Mouse (Mus musculus): ENCODE measurements around the gene Gm11060. TPM values are rescaled to one million over a fixed set of nuclear protein-coding genes. Genes with fewer than 3 reads are reported as not detected.

Gm11060 gene
- polyA plus RNA-seq, 1 experiment from 2014 or later = not detected

DNA sequence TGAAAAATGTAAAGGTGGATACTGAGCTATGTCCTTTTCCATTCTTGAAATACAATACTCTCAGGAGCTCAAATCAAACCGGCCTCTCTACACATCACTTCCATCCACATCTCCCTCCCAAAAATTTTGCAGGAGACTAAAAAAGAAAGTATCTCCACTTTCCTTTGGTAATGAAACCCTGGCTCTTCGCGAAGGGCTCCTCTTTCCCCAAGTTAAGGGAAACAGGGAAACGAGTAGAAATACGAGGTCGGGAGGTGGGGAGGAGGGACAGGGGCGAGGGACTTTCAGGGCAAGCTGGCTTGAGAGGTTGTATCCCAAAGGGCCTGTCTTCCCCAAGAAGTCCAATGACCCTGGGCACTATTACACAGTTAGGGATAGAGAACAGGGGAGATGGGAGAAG is 32.6 kb downstream of the Gm11060 start:
- Histone ChIP-seq H3K27me3 (replicated peaks; ENCODE audit: control insufficient read depth, insufficient read depth, low read length) (peaks cover 93% of the 10 kb centered on the region), H3K9me3 (replicated peaks; ENCODE audit: control insufficient read depth, low read length) (no peaks in the 10 kb centered on the region), H3K4me1 (ENCODE audit: control insufficient read depth, insufficient read depth, low read length) (no peaks in the 10 kb centered on the region; the same call in 1 of the 2 replicates), H3K36me3 (ENCODE audit: control insufficient read depth, insufficient read depth, low read length) (no peaks in the 10 kb centered on the region), H3K4me3 (ENCODE audit: low read depth, low read length) (no peak overlapping the region), H3K9ac (ENCODE audit: low read length) (no peak overlapping the region), H3K27ac (ENCODE audit: low read depth, low read length) (no peak overlapping the region), H3K4me2 (ENCODE audit: low read length) (no peak overlapping the region)
- DNase-seq (ENCODE audit: low spot score) (no peak), ATAC-seq (no peak)
- under 1% methylated on average over 7 of the region's 7 CpGs for WGBS

DNA sequence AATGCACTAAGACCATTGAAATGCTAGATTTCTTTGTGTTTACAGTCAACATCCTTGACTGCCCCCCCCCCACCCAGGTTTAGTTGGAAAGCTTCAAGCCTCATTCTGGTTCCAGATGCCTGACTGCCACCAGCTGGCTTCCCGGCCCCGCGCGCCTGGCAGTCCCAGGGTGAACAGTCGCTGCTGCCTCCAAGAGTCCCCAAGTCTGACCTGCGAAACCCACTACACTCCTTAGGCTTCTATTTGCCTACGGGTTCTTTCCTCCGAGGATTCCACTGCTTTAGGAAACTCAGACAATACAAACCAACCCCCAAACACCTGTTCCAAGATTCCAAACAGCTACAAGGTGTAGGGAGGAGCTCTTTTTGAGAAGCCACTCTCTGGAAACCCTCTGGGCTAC is 33.4 kb downstream of the Gm11060 start:
- 2% methylated on average over 8 of the region's 8 CpGs for WGBS
- no peak for DNase-seq (ENCODE audit: low spot score)
- no peaks in the 10 kb centered on the region for H3K36me3 ChIP-seq (ENCODE audit: control insufficient read depth, insufficient read depth, low read length)

DNA sequence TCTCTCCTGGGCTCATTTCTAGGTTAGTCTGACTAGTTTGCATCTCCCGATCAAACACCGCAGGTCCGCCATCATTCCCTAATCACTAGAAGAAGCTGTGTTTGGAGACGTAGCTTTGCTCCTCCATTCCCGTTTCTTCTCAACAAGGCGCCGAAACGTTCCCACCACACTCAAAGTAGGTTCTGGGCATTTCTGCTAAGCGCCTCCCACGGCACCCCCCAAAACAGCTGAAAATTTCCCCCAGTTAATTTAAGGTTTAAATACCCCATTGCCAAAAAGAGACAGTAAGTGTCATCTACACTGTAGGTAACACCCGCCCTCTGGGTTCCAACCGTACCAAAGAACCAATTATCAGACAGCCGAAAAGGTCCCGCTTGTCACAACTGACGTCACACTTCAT is 33.8 kb downstream of the Gm11060 start:
- Histone ChIP-seq H3K4me2 (ENCODE audit: low read length) (no peak overlapping the region), H3K4me1 (ENCODE audit: control insufficient read depth, insufficient read depth, low read length) (no peaks in the 10 kb centered on the region; the same call in 1 of the 2 replicates), H3K9me3 (replicated peaks; ENCODE audit: control insufficient read depth, low read length) (no peaks in the 10 kb centered on the region), H3K27me3 (replicated peaks; ENCODE audit: control insufficient read depth, insufficient read depth, low read length) (peaks cover 94% of the 10 kb centered on the region), H3K9ac (ENCODE audit: low read length) (no peak overlapping the region), H3K4me3 (ENCODE audit: low read depth, low read length) (no peak overlapping the region), H3K36me3 (ENCODE audit: control insufficient read depth, insufficient read depth, low read length) (no peaks in the 10 kb centered on the region), H3K27ac (ENCODE audit: low read depth, low read length) (no peak overlapping the region)
- no peak for DNase-seq (ENCODE audit: low spot score)
- 2% methylated on average over 15 of the region's 15 CpGs for WGBS
- ATAC-seq = no peak

More for the DNA sequence above, 33.4 kb downstream of the Gm11060 start:
- no peaks in the 10 kb centered on the region for H3K9me3 ChIP-seq (replicated peaks; ENCODE audit: control insufficient read depth, low read length)
- no peak overlapping the region for H3K9ac ChIP-seq (ENCODE audit: low read length)
- ATAC-seq = no peak
- H3K27me3 ChIP-seq (replicated peaks; ENCODE audit: control insufficient read depth, insufficient read depth, low read length) = peaks cover 95% of the 10 kb centered on the region
- no peak overlapping the region for H3K4me3 ChIP-seq (ENCODE audit: low read depth, low read length)
- H3K27ac ChIP-seq (ENCODE audit: low read depth, low read length) = no peak overlapping the region
- no peaks in the 10 kb centered on the region; the same call in 1 of the 2 replicates for H3K4me1 ChIP-seq (ENCODE audit: control insufficient read depth, insufficient read depth, low read length)
- no peak overlapping the region for H3K4me2 ChIP-seq (ENCODE audit: low read length)

DNA sequence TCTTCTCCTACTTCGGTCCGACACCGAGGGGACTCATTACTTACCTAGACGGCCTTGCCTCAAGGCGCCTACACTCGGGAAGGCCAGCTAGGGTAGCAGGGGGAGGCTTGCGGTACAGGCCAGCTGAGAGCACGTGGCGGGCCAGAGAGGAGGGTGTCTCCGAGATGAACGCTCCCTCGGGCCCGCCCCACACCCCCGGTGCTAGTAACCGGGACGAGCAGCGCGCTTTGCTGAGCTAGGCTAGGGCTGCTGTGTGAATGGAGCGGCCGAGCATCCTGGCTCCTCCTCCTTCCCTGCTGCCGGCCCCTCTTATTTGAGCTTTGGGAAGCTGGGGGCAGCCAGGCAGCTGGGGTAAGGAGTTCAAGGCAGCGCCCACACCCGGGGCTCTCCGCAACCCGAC is 34.5 kb downstream of the Gm11060 start, which contains the start of gene Wt1:
Gene Wt1 (plus strand): TSS at position 251 of the 400 bp plus-strand sequence.
- peak; percentile 33 for ATAC-seq
- H3K27ac ChIP-seq (ENCODE audit: low read depth, low read length) = no peak within 1 kb of the TSS
- no peaks in the 10 kb centered on the region; the same call in 1 of the 2 replicates for H3K4me1 ChIP-seq (ENCODE audit: control insufficient read depth, insufficient read depth, low read length)
- H3K27me3 ChIP-seq (replicated peaks; ENCODE audit: control insufficient read depth, insufficient read depth, low read length) = peaks cover 94% of the 10 kb centered on the region
- H3K9me3 ChIP-seq (replicated peaks; ENCODE audit: control insufficient read depth, low read length) = no peaks in the 10 kb centered on the region
- no peak for DNase-seq (ENCODE audit: low spot score)
- H3K4me3 ChIP-seq (ENCODE audit: low read depth, low read length) = peak within 1 kb of the TSS; percentile 22
- H3K4me2 ChIP-seq (ENCODE audit: low read length) = peak within 1 kb of the TSS; percentile 35
- 0% methylated on average over 21 of the region's 25 CpGs for WGBS
- no peaks in the 10 kb centered on the region for H3K36me3 ChIP-seq (ENCODE audit: control insufficient read depth, insufficient read depth, low read length)
- H3K9ac ChIP-seq (ENCODE audit: low read length) = no peak within 1 kb of the TSS

DNA sequence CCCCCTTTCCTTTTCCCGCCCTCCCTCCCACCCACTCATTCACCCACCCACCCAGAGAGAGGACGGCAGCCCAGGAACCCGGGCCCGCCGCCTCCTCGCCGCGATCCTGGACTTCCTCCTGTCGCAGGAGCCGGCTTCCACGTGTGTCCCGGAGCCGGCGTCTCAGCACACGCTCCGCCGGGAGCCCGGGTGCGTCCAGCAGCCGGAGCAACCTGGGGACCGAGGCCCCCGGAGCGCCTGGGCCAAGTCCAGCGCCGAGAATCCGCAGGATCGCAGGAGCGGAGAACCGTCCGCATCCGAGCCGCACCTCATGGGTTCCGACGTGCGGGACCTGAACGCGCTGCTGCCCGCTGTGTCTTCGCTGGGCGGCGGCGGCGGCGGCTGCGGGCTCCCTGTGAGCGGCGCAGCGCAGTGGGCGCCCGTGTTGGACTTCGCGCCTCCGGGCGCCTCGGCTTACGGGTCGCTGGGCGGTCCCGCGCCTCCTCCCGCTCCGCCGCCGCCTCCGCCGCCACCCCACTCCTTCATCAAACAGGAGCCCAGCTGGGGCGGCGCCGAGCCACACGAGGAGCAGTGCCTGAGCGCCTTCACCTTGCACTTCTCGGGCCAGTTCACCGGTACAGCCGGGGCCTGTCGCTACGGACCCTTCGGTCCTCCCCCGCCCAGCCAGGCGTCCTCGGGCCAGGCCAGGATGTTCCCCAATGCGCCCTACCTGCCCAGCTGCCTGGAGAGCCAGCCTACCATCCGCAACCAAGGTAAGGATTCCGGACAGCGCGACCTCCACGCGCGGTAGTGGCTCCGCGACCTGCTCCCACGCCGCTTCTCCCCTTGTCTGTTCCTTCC is 35.1 kb downstream of the Gm11060 start:
- Histone ChIP-seq H3K4me3 (ENCODE audit: low read depth, low read length) (peak overlapping the region; percentile 22), H3K4me2 (ENCODE audit: low read length) (peak overlapping the region; percentile 35), H3K36me3 (ENCODE audit: control insufficient read depth, insufficient read depth, low read length) (no peaks in the 10 kb centered on the region), H3K9ac (ENCODE audit: low read length) (no peak overlapping the region), H3K27ac (ENCODE audit: low read depth, low read length) (no peak overlapping the region), H3K9me3 (replicated peaks; ENCODE audit: control insufficient read depth, low read length) (no peaks in the 10 kb centered on the region), H3K4me1 (ENCODE audit: control insufficient read depth, insufficient read depth, low read length) (no peaks in the 10 kb centered on the region; the same call in 1 of the 2 replicates), H3K27me3 (replicated peaks; ENCODE audit: control insufficient read depth, insufficient read depth, low read length) (peaks cover 94% of the 10 kb centered on the region)
- ATAC-seq (peak; percentile 35), DNase-seq (ENCODE audit: low spot score) (no peak)
- under 1% methylated on average over 85 of the region's 92 CpGs for WGBS

DNA sequence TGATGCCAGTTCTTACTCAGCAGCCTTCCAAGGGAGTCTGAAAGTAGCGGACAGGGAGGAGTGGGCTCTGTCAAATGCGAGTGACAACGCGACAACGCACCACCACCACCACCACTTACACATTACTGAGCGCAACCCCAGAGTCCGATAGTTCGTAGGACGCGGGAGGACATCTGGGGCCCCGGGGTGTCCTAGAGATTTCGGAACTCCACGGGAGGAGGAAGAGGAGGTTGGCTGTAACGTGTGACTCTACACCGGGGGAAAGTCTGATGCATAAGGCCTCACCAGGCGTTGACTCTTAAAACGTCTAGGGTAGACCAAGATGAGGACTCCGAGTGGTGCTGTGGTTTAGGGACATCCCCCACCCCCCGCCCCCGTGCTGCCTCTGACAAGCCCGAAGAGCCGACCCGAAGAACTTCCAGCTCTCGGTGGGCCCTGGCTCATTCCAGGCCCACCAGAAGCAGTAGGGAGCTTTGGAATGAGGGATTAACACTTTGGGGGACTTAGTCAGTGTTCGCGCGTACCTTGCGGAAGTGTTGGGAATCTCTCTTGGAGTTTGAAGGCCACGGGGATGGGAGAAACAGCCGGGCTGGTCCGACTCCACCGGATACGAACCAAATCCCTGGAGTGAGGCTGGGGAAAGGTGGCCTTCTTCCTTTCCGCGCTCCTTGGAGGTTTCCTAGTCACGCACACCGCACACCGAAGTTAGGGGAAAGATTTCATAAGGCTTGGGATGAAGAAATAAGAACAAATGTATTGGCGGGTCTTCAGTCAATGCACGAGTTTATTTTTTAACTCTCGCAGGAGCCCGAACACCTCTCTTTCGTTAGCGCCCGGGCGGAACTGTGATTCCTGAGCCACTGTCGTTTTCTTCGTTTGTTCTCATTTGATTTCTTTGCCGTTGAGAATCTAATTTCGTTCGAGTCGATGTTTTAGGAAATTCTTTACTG is 36.0 kb downstream of the Gm11060 start:
- 1% methylated on average over 52 of the region's 52 CpGs for WGBS
- Histone ChIP-seq H3K36me3 (ENCODE audit: control insufficient read depth, insufficient read depth, low read length) (no peaks in the 10 kb centered on the region), H3K27me3 (replicated peaks; ENCODE audit: control insufficient read depth, insufficient read depth, low read length) (peaks cover 96% of the 10 kb centered on the region), H3K9me3 (replicated peaks; ENCODE audit: control insufficient read depth, low read length) (no peaks in the 10 kb centered on the region), H3K4me3 (ENCODE audit: low read depth, low read length) (peak overlapping the region; percentile 22), H3K9ac (ENCODE audit: low read length) (no peak overlapping the region), H3K27ac (ENCODE audit: low read depth, low read length) (no peak overlapping the region), H3K4me1 (ENCODE audit: control insufficient read depth, insufficient read depth, low read length) (no peaks in the 10 kb centered on the region; the same call in 1 of the 2 replicates), H3K4me2 (ENCODE audit: low read length) (peak overlapping the region; percentile 35; the same call in 1 of the 2 replicates)
- ATAC-seq (peak; percentile 4; the same call in 1 of the 2 replicates), DNase-seq (ENCODE audit: low spot score) (no peak)

DNA sequence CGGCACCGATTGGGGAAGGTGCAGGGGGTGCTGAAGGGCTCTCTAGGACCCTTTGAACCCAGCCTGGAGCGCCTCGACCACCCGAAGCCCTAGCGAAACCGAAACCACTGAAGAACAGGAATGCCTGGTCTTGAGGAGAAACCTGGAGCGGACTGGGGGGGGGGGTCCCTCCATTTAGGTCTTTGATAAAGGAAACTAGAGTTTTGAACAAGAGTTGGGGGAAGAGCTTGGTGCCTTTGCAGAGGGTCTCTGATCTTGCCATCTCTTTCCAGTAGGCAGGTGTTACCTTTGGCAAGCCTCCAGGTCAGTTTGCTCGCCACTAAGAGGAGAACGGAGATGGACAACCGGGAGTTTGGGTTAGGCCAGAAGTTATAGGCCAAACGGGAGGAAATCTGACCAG is 36.7 kb downstream of the Gm11060 start:
- no peak for ATAC-seq
- no peaks in the 10 kb centered on the region for H3K36me3 ChIP-seq (ENCODE audit: control insufficient read depth, insufficient read depth, low read length)
- H3K4me2 ChIP-seq (ENCODE audit: low read length) = no peak overlapping the region
- peaks cover 98% of the 10 kb centered on the region for H3K27me3 ChIP-seq (replicated peaks; ENCODE audit: control insufficient read depth, insufficient read depth, low read length)
- H3K27ac ChIP-seq (ENCODE audit: low read depth, low read length) = no peak overlapping the region
- under 1% methylated on average over 12 of the region's 12 CpGs for WGBS
- H3K9me3 ChIP-seq (replicated peaks; ENCODE audit: control insufficient read depth, low read length) = no peaks in the 10 kb centered on the region
- H3K4me3 ChIP-seq (ENCODE audit: low read depth, low read length) = no peak overlapping the region
- no peak for DNase-seq (ENCODE audit: low spot score)
- no peak overlapping the region for H3K9ac ChIP-seq (ENCODE audit: low read length)
- no peaks in the 10 kb centered on the region; the same call in 1 of the 2 replicates for H3K4me1 ChIP-seq (ENCODE audit: control insufficient read depth, insufficient read depth, low read length)

DNA sequence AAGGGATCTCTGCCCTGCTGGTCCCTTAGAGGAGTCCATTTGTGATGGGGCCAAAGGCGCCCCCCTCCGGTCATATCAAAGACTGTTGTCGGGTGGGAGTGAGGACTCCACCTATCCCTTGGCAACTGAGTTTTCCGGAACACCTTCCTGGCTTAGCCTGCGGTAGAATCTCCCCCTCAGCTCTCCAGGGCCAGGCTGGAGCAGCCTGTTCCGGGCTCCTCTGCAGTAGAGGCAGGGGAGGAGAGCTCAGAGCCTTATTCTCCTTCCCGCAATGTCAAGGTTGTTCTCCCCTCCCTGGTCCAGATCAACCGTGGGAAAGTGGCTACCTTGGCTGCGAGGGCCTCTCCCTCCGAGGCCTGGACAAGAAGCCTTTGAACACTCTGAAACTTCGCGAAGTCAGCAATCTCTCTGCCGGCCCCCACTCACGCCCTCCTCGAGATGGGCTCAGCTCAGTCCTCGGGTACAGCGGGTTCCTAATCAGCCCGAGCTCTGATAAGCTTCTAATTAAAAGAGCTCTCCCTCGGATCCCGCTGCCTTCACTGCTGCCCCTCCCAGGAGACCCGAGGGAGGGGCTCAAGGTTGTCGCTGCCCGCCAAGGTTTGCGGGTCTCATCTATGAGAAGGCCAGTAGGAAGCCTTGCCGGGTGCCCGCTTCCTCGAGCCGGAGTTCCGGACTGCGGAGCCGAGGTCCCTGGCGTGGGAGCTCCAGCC is 38.7 kb downstream of the Gm11060 start:
- Histone ChIP-seq H3K27ac (ENCODE audit: low read depth, low read length) (no peak overlapping the region), H3K27me3 (replicated peaks; ENCODE audit: control insufficient read depth, insufficient read depth, low read length) (peaks cover 97% of the 10 kb centered on the region), H3K4me3 (ENCODE audit: low read depth, low read length) (no peak overlapping the region), H3K9me3 (replicated peaks; ENCODE audit: control insufficient read depth, low read length) (no peaks in the 10 kb centered on the region), H3K4me1 (ENCODE audit: control insufficient read depth, insufficient read depth, low read length) (no peaks in the 10 kb centered on the region; the same call in 1 of the 2 replicates), H3K9ac (ENCODE audit: low read length) (no peak overlapping the region), H3K36me3 (ENCODE audit: control insufficient read depth, insufficient read depth, low read length) (no peaks in the 10 kb centered on the region), H3K4me2 (ENCODE audit: low read length) (no peak overlapping the region)
- ATAC-seq (no peak), DNase-seq (ENCODE audit: low spot score) (no peak)
- WGBS = under 1% methylated on average over 32 of the region's 32 CpGs
